Mouse (Mus musculus) heart, embryonic 11.5 days (tissue): ENCODE measurements around the gene Knstrn. TPM values are rescaled to one million over a fixed set of nuclear protein-coding genes. Genes with fewer than 3 reads are reported as not detected.

Source experiments
- ATAC-seq: fragments of 200-750 bp; cut with Nextera tagmentation; replicated peaks from 2 replicates; pipeline ENCODE4 v1.8.0; 2017; ENCODE audit warnings: moderate library complexity; ENCODE audit not compliant: insufficient number of reproducible peaks, low FRiP score, low TSS enrichment
- H3K27ac ChIP-seq: fragments of 300-500 bp; sonication (generic); 2 replicates; pipeline ENCODE4 v1.5.1; 2014; ENCODE audit warnings: mild to moderate bottlenecking, low read depth, low read length
- H3K27me3 ChIP-seq: fragments of 300-500 bp; sonication (generic); 2 replicates; pipeline ENCODE4 v1.6.1; 2014; ENCODE audit warnings: mild to moderate bottlenecking, low read length, mixed read lengths; ENCODE audit not compliant: control insufficient read depth, insufficient read depth
- H3K36me3 ChIP-seq: fragments of 300-500 bp; sonication (generic); 2 replicates; pipeline ENCODE4 v1.6.1; 2014; ENCODE audit warnings: mild to moderate bottlenecking, low read length, moderate library complexity, mixed read lengths; ENCODE audit not compliant: control insufficient read depth, insufficient read depth
- H3K4me1 ChIP-seq: fragments of 300-500 bp; sonication (generic); 2 replicates; pipeline ENCODE4 v1.6.1; 2014; ENCODE audit warnings: low read length; ENCODE audit not compliant: control insufficient read depth, insufficient read depth
- H3K4me2 ChIP-seq: fragments of 300-500 bp; sonication (generic); 2 replicates; pipeline ENCODE4 v1.6.1; 2014; ENCODE audit warnings: mild to moderate bottlenecking, moderate library complexity
- H3K4me3 ChIP-seq: fragments of 300-500 bp; sonication (generic); 2 replicates; pipeline ENCODE4 v1.5.1; 2014; ENCODE audit warnings: low read depth, low read length
- H3K9ac ChIP-seq: fragments of 300-500 bp; sonication (generic); 2 replicates; pipeline ENCODE4 v1.6.1; 2014; ENCODE audit warnings: mild to moderate bottlenecking, low read depth, low read length, moderate library complexity
- H3K9me3 ChIP-seq: fragments of 300-500 bp; sonication (generic); replicated peaks from 2 replicates; pipeline ENCODE4 v1.6.1; 2016; ENCODE audit warnings: low read length; ENCODE audit not compliant: control insufficient read depth
- WGBS: fragments of 180-500 bp; shearing (Covaris S2); extraction: QIAGEN DNeasy Blood & Tissue Kit; methylation state at CpG from one replicate; pipeline ENCODE4 v1.1.7; 2014; ENCODE audit not compliant: insufficient replicate concordance; 5-methylcytosine and 5-hydroxymethylcytosine counted together
- polyA plus RNA-seq: library from polyadenylated mRNA; unstranded; fragments of >200 nt; fragmentation: Nextera tagmentation; extraction: Ambion mirVana; gene quantifications from 2 replicates; pipeline ENCODE4 v1.2.1, GENCODE M21; 2014

Knstrn gene
- polyA plus RNA-seq, 1 experiment from 2014 or later = 135 TPM

- Histone ChIP-seq H3K27ac (no peak overlapping the region), H3K27me3 (no peaks in the 10 kb centered on the region), H3K36me3 (no peaks in the 10 kb centered on the region), H3K9me3 (no peaks in the 10 kb centered on the region), H3K4me3 (no peak overlapping the region), H3K4me2 (no peak overlapping the region), H3K4me1 (peaks cover 2% of the 10 kb centered on the region; the same call in 1 of the 2 replicates), H3K9ac (no peak overlapping the region)
- 59% methylated on average over 4 of the region's 4 CpGs for WGBS
- no peak for ATAC-seq
Measured at GRCm38 (mm10) chr2:118802542-118803118, 11.2 kb upstream of the Knstrn start.

GRCm38 (mm10) chr2:118804474-118804873 lies 9.3 kb upstream of the Knstrn start:
- Histone ChIP-seq H3K4me2 (no peak overlapping the region), H3K9me3 (no peaks in the 10 kb centered on the region), H3K4me3 (no peak overlapping the region), H3K36me3 (no peaks in the 10 kb centered on the region), H3K9ac (no peak overlapping the region), H3K4me1 (peaks cover 2% of the 10 kb centered on the region; the same call in 1 of the 2 replicates), H3K27me3 (no peaks in the 10 kb centered on the region), H3K27ac (no peak overlapping the region)
- no peak for ATAC-seq
- 67% methylated on average over 2 of the region's 2 CpGs for WGBS

GRCm38 (mm10) chr2:118805137-118805536 lies 8.7 kb upstream of the Knstrn start:
- H3K9me3 ChIP-seq = no peaks in the 10 kb centered on the region
- H3K4me2 ChIP-seq = no peak overlapping the region
- WGBS = 19% methylated on average over 3 of the region's 3 CpGs
- H3K27ac ChIP-seq = no peak overlapping the region
- no peaks in the 10 kb centered on the region for H3K27me3 ChIP-seq
- H3K4me1 ChIP-seq = peaks cover 2% of the 10 kb centered on the region; the same call in 1 of the 2 replicates
- H3K4me3 ChIP-seq = no peak overlapping the region
- H3K36me3 ChIP-seq = no peaks in the 10 kb centered on the region
- H3K9ac ChIP-seq = no peak overlapping the region
- ATAC-seq = no peak

GRCm38 (mm10) chr2:118805756-118806155 lies 8.0 kb upstream of the Knstrn start:
- 13% methylated on average over 3 of the region's 3 CpGs for WGBS
- Histone ChIP-seq H3K4me1 (peaks cover 2% of the 10 kb centered on the region; the same call in 1 of the 2 replicates), H3K4me3 (no peak overlapping the region), H3K9ac (no peak overlapping the region), H3K4me2 (no peak overlapping the region), H3K36me3 (no peaks in the 10 kb centered on the region), H3K9me3 (no peaks in the 10 kb centered on the region), H3K27ac (no peak overlapping the region), H3K27me3 (no peaks in the 10 kb centered on the region)
- ATAC-seq = no peak

GRCm38 (mm10) chr2:118806860-118807259 lies 6.9 kb upstream of the Knstrn start:
- H3K4me2 ChIP-seq = no peak overlapping the region
- ATAC-seq = no peak
- 56% methylated on average over 4 of the region's 4 CpGs for WGBS
- H3K9ac ChIP-seq = no peak overlapping the region
- no peak overlapping the region for H3K4me3 ChIP-seq
- no peak overlapping the region for H3K27ac ChIP-seq
- H3K27me3 ChIP-seq = no peaks in the 10 kb centered on the region
- peaks cover 2% of the 10 kb centered on the region; the same call in 1 of the 2 replicates for H3K4me1 ChIP-seq
- H3K9me3 ChIP-seq = no peaks in the 10 kb centered on the region
- no peaks in the 10 kb centered on the region for H3K36me3 ChIP-seq

GRCm38 (mm10) chr2:118810861-118811260 lies 2.9 kb upstream of the Knstrn start:
- Histone ChIP-seq H3K9ac (no peak overlapping the region), H3K4me1 (peaks cover 7% of the 10 kb centered on the region), H3K27me3 (no peaks in the 10 kb centered on the region), H3K4me3 (no peak overlapping the region), H3K36me3 (no peaks in the 10 kb centered on the region), H3K4me2 (no peak overlapping the region), H3K9me3 (no peaks in the 10 kb centered on the region), H3K27ac (no peak overlapping the region)
- 18% methylated on average over 2 of the region's 2 CpGs for WGBS
- no peak for ATAC-seq

GRCm38 (mm10) chr2:118812724-118813123 lies 1.1 kb upstream of the Knstrn start:
- H3K36me3 ChIP-seq = peaks cover 4% of the 10 kb centered on the region
- H3K27me3 ChIP-seq = no peaks in the 10 kb centered on the region
- ATAC-seq = no peak
- H3K4me2 ChIP-seq = no peak overlapping the region
- H3K9ac ChIP-seq = no peak overlapping the region
- no peak overlapping the region for H3K4me3 ChIP-seq
- 47% methylated on average over 1 of the region's 1 CpGs for WGBS
- no peak overlapping the region for H3K27ac ChIP-seq
- peaks cover 7% of the 10 kb centered on the region for H3K4me1 ChIP-seq
- no peaks in the 10 kb centered on the region for H3K9me3 ChIP-seq

- no peak overlapping the region for H3K4me3 ChIP-seq
- H3K9me3 ChIP-seq = no peaks in the 10 kb centered on the region
- no peak overlapping the region for H3K4me2 ChIP-seq
- no peaks in the 10 kb centered on the region for H3K27me3 ChIP-seq
- no peak overlapping the region for H3K9ac ChIP-seq
- WGBS = 92% methylated on average over 5 of the region's 5 CpGs
- no peak overlapping the region for H3K27ac ChIP-seq
- H3K36me3 ChIP-seq = peaks cover 59% of the 10 kb centered on the region
- no peaks in the 10 kb centered on the region for H3K4me1 ChIP-seq
- ATAC-seq = no peak
Measured at GRCm38 (mm10) chr2:118822800-118823199, 9.0 kb downstream of the Knstrn start.

GRCm38 (mm10) chr2:118824396-118824795 lies 10.6 kb downstream of the Knstrn start:
- WGBS = 96% methylated on average over 4 of the region's 4 CpGs
- Histone ChIP-seq H3K4me3 (no peak overlapping the region), H3K9me3 (no peaks in the 10 kb centered on the region), H3K4me1 (no peaks in the 10 kb centered on the region), H3K9ac (no peak overlapping the region), H3K27ac (no peak overlapping the region), H3K4me2 (no peak overlapping the region), H3K27me3 (no peaks in the 10 kb centered on the region), H3K36me3 (peaks cover 47% of the 10 kb centered on the region)
- no peak for ATAC-seq
